Mouse (Mus musculus) kidney, adult 2 months (tissue): Measurements from ENCODE around the gene Pacs1.

ENCODE experiments used
- CTCF ChIP-seq: fragments of 200-500 bp; conservative IDR thresholded peaks from 2 replicates; pipeline ENCODE4 v1.5.1; 2011; ENCODE audit warnings: low read depth, mild to moderate bottlenecking, control low read depth, low read length, moderate library complexity, mixed read lengths; ENCODE audit not compliant: insufficient read depth, insufficient read length
- POLR2A ChIP-seq: fragments of 200-500 bp; IDR thresholded peaks from one replicate; pipeline ENCODE4 v1.6.1; 2011; ENCODE audit warnings: low read depth, low read length, control low read depth

- TF ChIP-seq POLR2A (no peak), CTCF (no peak)
Observed at GRCm38 (mm10) chr19:5083961-5084833, 188.7 kb downstream of the Pacs1 start.
